Mouse (Mus musculus) hindbrain, embryonic 13.5 days (tissue): ENCODE results near the gene Kcnn1. TPM values are rescaled to one million over a fixed set of nuclear protein-coding genes. Genes with fewer than 3 reads are reported as not detected.

Source experiments
- ATAC-seq: fragments of 200-750 bp; cut with Nextera tagmentation; 2 replicates; pipeline ENCODE4 v1.8.0; 2017; ENCODE audit warnings: moderate TSS enrichment; ENCODE audit not compliant: low FRiP score
- H3K27ac ChIP-seq: fragments of 300-500 bp; sonication (generic); 2 replicates; pipeline ENCODE4 v1.5.1; 2015; ENCODE audit warnings: inconsistent platforms, mild to moderate bottlenecking, moderate library complexity
- H3K27me3 ChIP-seq: fragments of 300-500 bp; sonication (generic); 2 replicates; pipeline ENCODE4 v1.6.1; 2015; ENCODE audit warnings: mild to moderate bottlenecking, inconsistent platforms
- H3K36me3 ChIP-seq: fragments of 300-500 bp; sonication (generic); 2 replicates; pipeline ENCODE4 v1.6.1; 2015; ENCODE audit warnings: mild to moderate bottlenecking, inconsistent platforms
- H3K4me1 ChIP-seq: fragments of 300-500 bp; sonication (generic); replicated peaks from 2 replicates; pipeline ENCODE4 v1.6.1; 2015; ENCODE audit warnings: inconsistent platforms
- H3K4me2 ChIP-seq: fragments of 300-500 bp; sonication (generic); 2 replicates; pipeline ENCODE4 v1.6.1; 2015; ENCODE audit warnings: inconsistent platforms, mild to moderate bottlenecking, moderate library complexity
- H3K4me3 ChIP-seq: fragments of 300-500 bp; sonication (generic); 2 replicates; pipeline ENCODE4 v1.5.1; 2015; ENCODE audit warnings: mild to moderate bottlenecking, inconsistent platforms
- H3K9ac ChIP-seq: fragments of 300-500 bp; sonication (generic); 2 replicates; pipeline ENCODE4 v1.6.1; 2015; ENCODE audit warnings: mild to moderate bottlenecking, inconsistent platforms
- H3K9me3 ChIP-seq: fragments of 300-500 bp; sonication (generic); 2 replicates; pipeline ENCODE4 v1.6.1; 2016; ENCODE audit warnings: inconsistent platforms
- WGBS: fragments of 180-500 bp; shearing (Covaris S2); methylation state at CpG from one replicate; pipeline ENCODE4 v1.1.7; 2015; 5-methylcytosine and 5-hydroxymethylcytosine counted together
- polyA plus RNA-seq: library from polyadenylated mRNA; unstranded; fragments of >200 nt; fragmentation: Nextera tagmentation; extraction: Ambion mirVana; gene quantifications from 2 replicates; pipeline ENCODE4 v1.2.1, GENCODE M21; 2015

Kcnn1 gene
- 13.3 and 17.7 TPM in 2 replicates for polyA plus RNA-seq

- H3K9ac ChIP-seq: peak within 1 kb of the TSS; percentile 88
- no peak for ATAC-seq
- H3K9me3 ChIP-seq: no peaks in the 10 kb centered on the region
- peaks cover 69% of the 10 kb centered on the region for H3K4me1 ChIP-seq
- peaks cover 6% of the 10 kb centered on the region; the same call in 1 of the 2 replicates for H3K36me3 ChIP-seq
- 0 out of 2 replicates have a peak, but pooled peaks cover 7% of the 10 kb centered on the region for H3K27me3 ChIP-seq
- peak within 1 kb of the TSS; percentile 58 for H3K4me3 ChIP-seq
- H3K4me2 ChIP-seq: peak within 1 kb of the TSS; percentile 96
- H3K27ac ChIP-seq: peak within 1 kb of the TSS; percentile 99
- under 1% methylated on average over 55 of the region's 55 CpGs for WGBS
Observed at GRCm38 (mm10) chr8:70862824-70863641, at the start of gene Kcnn1. TSS of gene Kcnn1 (minus strand) at chr8:70863258.

GRCm38 (mm10) chr8:70911596-70911995, 48.5 kb upstream of the Kcnn1 start:
- Histone ChIP-seq H3K4me2 (no peak overlapping the region), H3K4me1 (peaks cover 24% of the 10 kb centered on the region), H3K9me3 (no peaks in the 10 kb centered on the region), H3K4me3 (no peak overlapping the region), H3K27ac (no peak overlapping the region), H3K36me3 (peaks cover 67% of the 10 kb centered on the region), H3K27me3 (no peaks in the 10 kb centered on the region), H3K9ac (no peak overlapping the region)
- no peak for ATAC-seq
- 86% methylated on average over 5 of the region's 5 CpGs for WGBS

GRCm38 (mm10) chr8:70907518-70907917, 44.5 kb upstream of the Kcnn1 start:
- no peaks in the 10 kb centered on the region for H3K9me3 ChIP-seq
- no peak overlapping the region for H3K27ac ChIP-seq
- H3K4me2 ChIP-seq: no peak overlapping the region
- no peak overlapping the region for H3K4me3 ChIP-seq
- no peak for ATAC-seq
- H3K9ac ChIP-seq: no peak overlapping the region
- WGBS: 95% methylated on average over 2 of the region's 2 CpGs
- H3K27me3 ChIP-seq: peaks cover 21% of the 10 kb centered on the region
- peaks cover 28% of the 10 kb centered on the region for H3K4me1 ChIP-seq
- H3K36me3 ChIP-seq: peaks cover 26% of the 10 kb centered on the region

DNA sequence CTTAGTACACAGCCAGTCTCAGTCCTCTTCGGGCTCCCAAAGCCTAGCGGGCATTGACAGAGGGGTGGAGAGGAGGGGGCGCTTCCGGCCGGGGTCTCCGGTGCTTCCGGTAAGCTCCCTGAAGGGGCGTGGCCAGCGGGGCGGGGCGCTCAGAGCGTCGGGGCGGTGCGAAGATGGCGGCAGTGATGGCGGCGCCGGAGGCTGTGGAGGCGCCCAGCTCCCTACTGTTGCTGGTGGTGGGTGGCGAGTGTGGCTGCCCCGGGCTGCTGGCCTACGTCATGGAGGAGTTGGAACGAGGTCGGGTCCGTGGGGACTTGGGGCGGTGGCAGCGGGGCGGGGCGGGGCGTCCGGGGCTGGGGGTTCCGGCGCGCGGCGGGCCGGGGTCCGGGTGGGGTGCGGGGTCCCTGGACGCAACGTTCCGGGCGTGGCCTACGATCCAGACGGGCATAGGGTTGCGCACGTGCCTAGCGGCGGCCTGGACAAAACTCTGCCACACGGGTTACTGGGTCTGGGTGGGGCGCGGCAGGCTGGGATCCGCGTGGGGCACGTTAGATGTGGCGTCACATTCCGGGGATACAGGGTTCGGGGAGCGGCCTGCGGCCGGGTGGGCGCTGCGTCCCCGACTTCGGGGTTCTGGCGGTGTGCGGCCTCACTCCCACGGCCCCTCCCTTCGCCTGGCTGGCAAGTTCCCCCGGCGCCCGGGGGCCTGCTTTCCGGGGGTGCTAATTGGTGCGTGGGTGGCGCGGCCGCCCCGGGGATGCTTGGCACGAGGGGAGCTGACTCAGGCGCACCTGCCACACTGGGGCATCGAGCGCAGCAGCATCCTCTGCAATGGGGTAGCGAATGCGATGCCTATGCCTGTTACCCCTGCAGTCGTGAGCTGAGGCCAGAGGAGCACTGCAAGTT, 43.0 kb upstream of the Kcnn1 start, which contains the start of gene Map1s:
TSS of gene Map1s (plus strand) at position 102 of the 906 bp plus-strand sequence.
- Histone ChIP-seq H3K4me2 (peak within 1 kb of the TSS; percentile 90), H3K4me3 (peak within 1 kb of the TSS; percentile 88), H3K36me3 (peaks cover 12% of the 10 kb centered on the region), H3K9me3 (no peaks in the 10 kb centered on the region), H3K4me1 (peaks cover 24% of the 10 kb centered on the region), H3K9ac (peak within 1 kb of the TSS; percentile 96), H3K27me3 (peaks cover 30% of the 10 kb centered on the region), H3K27ac (peak within 1 kb of the TSS; percentile 94)
- under 1% methylated on average over 64 of the region's 86 CpGs for WGBS
- ATAC-seq: peak; percentile 94

DNA sequence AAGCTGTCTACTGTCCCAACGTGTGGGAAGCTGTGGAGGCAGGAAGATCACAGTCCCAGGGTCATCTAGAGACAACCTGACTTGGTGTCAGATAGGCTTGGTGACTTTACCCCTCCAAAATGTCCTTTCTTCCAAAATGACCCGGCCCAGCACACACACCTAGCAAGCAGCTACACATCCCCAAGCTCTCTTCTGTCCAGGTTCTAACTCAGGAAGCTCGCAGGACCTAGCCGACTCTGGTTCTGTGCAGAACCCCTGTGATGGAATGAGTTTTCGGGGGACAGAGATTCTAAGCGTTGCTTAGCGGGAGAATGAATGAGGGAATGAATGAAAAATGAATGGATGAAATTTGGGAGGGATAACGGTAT, 42.4 kb upstream of the Kcnn1 start:
- WGBS: 17% methylated on average over 8 of the region's 8 CpGs
- peak overlapping the region; percentile 96 for H3K9ac ChIP-seq

GRCm38 (mm10) chr8:70904532-70904931, 41.5 kb upstream of the Kcnn1 start:
- H3K4me2 ChIP-seq: no peak overlapping the region
- H3K27me3 ChIP-seq: peaks cover 30% of the 10 kb centered on the region
- no peak overlapping the region for H3K4me3 ChIP-seq
- ATAC-seq: no peak
- no peak overlapping the region for H3K9ac ChIP-seq
- peaks cover 22% of the 10 kb centered on the region for H3K4me1 ChIP-seq
- no peaks in the 10 kb centered on the region for H3K9me3 ChIP-seq
- WGBS: 67% methylated on average over 4 of the region's 4 CpGs
- H3K27ac ChIP-seq: no peak overlapping the region
- H3K36me3 ChIP-seq: peaks cover 4% of the 10 kb centered on the region; the same call in 1 of the 2 replicates

More for the DNA sequence above, 42.4 kb upstream of the Kcnn1 start:
- Histone ChIP-seq H3K27ac (peak overlapping the region; percentile 94), H3K36me3 (peaks cover 6% of the 10 kb centered on the region; the same call in 1 of the 2 replicates), H3K27me3 (peaks cover 30% of the 10 kb centered on the region), H3K4me1 (peaks cover 22% of the 10 kb centered on the region), H3K4me3 (peak overlapping the region; percentile 88), H3K4me2 (peak overlapping the region; percentile 90), H3K9me3 (no peaks in the 10 kb centered on the region)
- ATAC-seq: peak; percentile 62

DNA sequence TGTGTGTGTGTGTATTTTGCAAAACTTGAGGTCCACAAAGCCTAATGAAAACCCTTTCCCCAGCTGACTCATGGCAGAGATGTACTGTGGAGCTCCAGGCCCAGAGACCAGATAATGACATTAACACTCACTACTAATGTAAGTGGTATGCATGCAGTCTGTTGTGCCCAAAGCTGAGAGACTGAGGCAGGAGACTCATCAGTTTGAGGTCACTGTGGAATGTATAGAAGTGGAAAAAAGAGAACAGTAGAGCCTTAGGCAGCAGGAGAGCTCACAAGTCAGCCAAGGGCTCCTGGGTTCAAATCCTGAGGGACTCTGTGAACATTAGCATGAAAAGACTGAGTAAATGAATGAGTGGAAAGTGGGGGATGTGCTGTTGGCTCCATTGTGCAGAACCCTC, 40.5 kb upstream of the Kcnn1 start:
- ATAC-seq: no peak
- no peaks in the 10 kb centered on the region for H3K36me3 ChIP-seq
- peaks cover 23% of the 10 kb centered on the region for H3K4me1 ChIP-seq
- H3K9me3 ChIP-seq: no peaks in the 10 kb centered on the region
- no peak overlapping the region for H3K27ac ChIP-seq
- peaks cover 30% of the 10 kb centered on the region for H3K27me3 ChIP-seq
- H3K4me3 ChIP-seq: no peak overlapping the region
- no peak overlapping the region for H3K9ac ChIP-seq
- no peak overlapping the region for H3K4me2 ChIP-seq

GRCm38 (mm10) chr8:70903112-70903511, 40.1 kb upstream of the Kcnn1 start:
- no peak overlapping the region for H3K4me3 ChIP-seq
- H3K9me3 ChIP-seq: no peaks in the 10 kb centered on the region
- no peak for ATAC-seq
- H3K27me3 ChIP-seq: peaks cover 30% of the 10 kb centered on the region
- H3K9ac ChIP-seq: peak overlapping the region; percentile 35; the same call in 1 of the 2 replicates
- no peak overlapping the region for H3K4me2 ChIP-seq
- 42% methylated on average over 4 of the region's 4 CpGs for WGBS
- H3K27ac ChIP-seq: no peak overlapping the region
- no peaks in the 10 kb centered on the region for H3K36me3 ChIP-seq
- peaks cover 28% of the 10 kb centered on the region for H3K4me1 ChIP-seq

DNA sequence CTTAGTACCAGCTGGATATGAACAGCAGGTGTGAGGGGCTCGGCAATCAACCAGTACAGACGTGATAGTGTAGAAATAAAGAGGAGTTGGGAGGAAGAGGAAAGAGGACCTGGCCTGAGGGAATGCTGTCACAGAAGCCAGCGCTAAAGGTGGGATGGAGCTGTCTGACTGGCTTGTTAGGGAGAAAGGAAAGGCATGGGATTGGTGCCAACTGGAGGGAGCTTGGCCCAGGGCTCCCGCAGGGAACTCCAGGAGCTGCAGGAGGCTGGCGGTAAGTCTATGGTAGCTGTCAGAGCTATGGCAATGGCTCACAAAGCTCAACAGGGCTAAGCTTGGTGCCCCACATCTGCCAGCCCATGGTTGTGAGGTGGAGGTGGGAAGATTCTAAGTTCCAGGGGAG, 39.2 kb upstream of the Kcnn1 start:
- ATAC-seq: no peak
- H3K4me2 ChIP-seq: no peak overlapping the region
- H3K27me3 ChIP-seq: peaks cover 30% of the 10 kb centered on the region
- 38% methylated on average over 5 of the region's 5 CpGs for WGBS
- H3K4me3 ChIP-seq: no peak overlapping the region
- no peak overlapping the region for H3K27ac ChIP-seq
- H3K36me3 ChIP-seq: no peaks in the 10 kb centered on the region
- H3K9me3 ChIP-seq: no peaks in the 10 kb centered on the region
- H3K9ac ChIP-seq: 0 out of 2 replicates have a peak overlapping the region, but pooled peaks have one; percentile 24
- H3K4me1 ChIP-seq: peaks cover 22% of the 10 kb centered on the region

DNA sequence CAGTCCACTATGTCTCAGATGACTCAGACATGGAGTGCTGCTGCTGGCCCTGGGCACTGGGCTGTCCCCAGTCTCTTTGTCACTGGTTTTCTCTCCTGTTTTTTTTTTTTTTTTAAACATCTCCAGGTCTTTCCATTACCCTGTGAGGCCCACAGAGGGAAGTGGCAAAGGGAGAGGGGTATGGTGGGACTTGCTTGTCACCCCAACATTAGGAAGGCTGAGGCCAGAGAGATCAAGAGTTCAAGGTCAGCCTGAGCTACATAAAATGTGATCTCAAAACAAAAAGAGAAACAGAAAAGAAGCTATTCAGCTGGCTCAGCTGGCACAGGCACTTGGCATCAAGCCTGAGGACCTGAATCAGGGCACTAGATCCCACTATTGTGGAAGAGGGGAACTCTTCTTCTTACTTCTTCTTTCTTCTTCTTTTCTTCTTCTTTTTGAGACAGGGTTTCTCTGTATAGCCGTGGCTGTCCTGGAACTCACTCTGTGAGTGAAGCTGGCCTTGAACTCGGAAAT, 37.9 kb upstream of the Kcnn1 start:
- no peak overlapping the region for H3K4me3 ChIP-seq
- H3K36me3 ChIP-seq: peaks cover 1% of the 10 kb centered on the region; the same call in 1 of the 2 replicates
- no peak for ATAC-seq
- no peak overlapping the region for H3K9ac ChIP-seq
- no peak overlapping the region for H3K4me2 ChIP-seq
- WGBS: 71% methylated on average over 2 of the region's 2 CpGs
- peaks cover 20% of the 10 kb centered on the region for H3K4me1 ChIP-seq
- no peak overlapping the region for H3K27ac ChIP-seq
- H3K27me3 ChIP-seq: peaks cover 30% of the 10 kb centered on the region
- no peaks in the 10 kb centered on the region for H3K9me3 ChIP-seq

- H3K27ac ChIP-seq: no peak overlapping the region
- H3K36me3 ChIP-seq: peaks cover 18% of the 10 kb centered on the region
- no peak overlapping the region for H3K4me2 ChIP-seq
- peaks cover 40% of the 10 kb centered on the region for H3K27me3 ChIP-seq
- no peak overlapping the region for H3K4me3 ChIP-seq
- WGBS: 96% methylated on average over 2 of the region's 2 CpGs
- peak overlapping the region; percentile 76; the same call in 1 of the 2 replicates for H3K9ac ChIP-seq
- no peaks in the 10 kb centered on the region for H3K9me3 ChIP-seq
- ATAC-seq: no peak
- peaks cover 19% of the 10 kb centered on the region for H3K4me1 ChIP-seq
Observed at GRCm38 (mm10) chr8:70899226-70899625, 36.2 kb upstream of the Kcnn1 start.
